Mouse (Mus musculus) frontal cortex, postnatal 14 days (tissue): ENCODE measurements at regions not wholly inside any gene's neighbourhood (a gene's known extent, or its start where the extent isn't known, plus 50 kb on each side); places are given as distances from the start of the nearest gene placed in this dataset.

Experiments used
- DNase-seq, 2 experiments: peaks; one replicate each; pipeline ENCODE4 v3.0.0; 2022; ENCODE audit warnings: low spot score in 2 of 2

- no peak for DNase-seq
These were observed 1729.8 kb downstream of the AI429214 start for GRCm38 (mm10) chr8:38723254-38723653.

GRCm38 (mm10) chr8:38725257-38725656 lies 1731.9 kb downstream of the AI429214 start:
- no peak for DNase-seq

- no peak for DNase-seq
These were observed 1753.7 kb downstream of the AI429214 start for GRCm38 (mm10) chr8:38747134-38747533.

GRCm38 (mm10) chr8:38766626-38767226 lies 1773.3 kb downstream of the AI429214 start:
- DNase-seq, result no peak

GRCm38 (mm10) chr8:38812482-38812881 lies 1819.1 kb downstream of the AI429214 start:
- no peak for DNase-seq

GRCm38 (mm10) chr8:38818163-38818562 lies 1824.8 kb downstream of the AI429214 start:
- peak in 1 of 2 experiments; percentile 9 for DNase-seq

GRCm38 (mm10) chr8:38861436-38861835 lies 1813.4 kb upstream of the Adam24 start:
- no peak for DNase-seq

- no peak for DNase-seq
These were observed 1807.5 kb upstream of the Adam24 start for GRCm38 (mm10) chr8:38867370-38867769.
